Comparison of ENCODE assay signal across 9 mouse cellular contexts in genomic region chr11:78929345-78929744, GRCm38 (mm10). TPM values are rescaled to one million over a fixed set of nuclear protein-coding genes. Genes with fewer than 3 reads are reported as not detected.
DNase-seq lines count a peak whose midpoint lies in the region; ATAC-seq and TF ChIP-seq lines count a peak whose summit lies in the region.
"Had no signal": no experiment of that assay in that cellular context is flagged by ENCODE, and none has a peak within 500 bp of the region (broad histone marks: within the 10 kb centered on the region; RNA-seq: fewer than 3 reads in every experiment).

No protein-coding gene starts in this region.

- DNase-seq in forebrain, embryonic 14.5 days (ENCODE audit: low spot score) = peak; percentile 70
- DNase-seq in Muller cell, postnatal 12 days (ENCODE audit: inconsistent ontology term) = peak; percentile 80
- peak; percentile 94 to 95 for DNase-seq in cerebellum, postnatal 25 days
- peak; percentile 86 for DNase-seq in heart, postnatal 4 days
- peak; percentile 30 for DNase-seq in lung, adult 2 months
- no peak for DNase-seq in urinary bladder, postnatal 10 days (ENCODE audit: low spot score)

- H3K27me3 ChIP-seq in forebrain, embryonic 14.5 days (replicated peaks; ENCODE audit: control insufficient read depth, insufficient read depth, low read length) = peaks cover 26% of the 10 kb centered on the region
- H3K27me3 ChIP-seq in forebrain, embryonic 13.5 days = peaks cover 29% of the 10 kb centered on the region

- H3K27ac ChIP-seq in forebrain, embryonic 14.5 days (ENCODE audit: low read depth, low read length) = no peak overlapping the region
- H3K27ac ChIP-seq in forebrain, embryonic 13.5 days = no peak overlapping the region

- 36% methylated on average over 5 of the region's 5 CpGs for WGBS in forebrain, embryonic 14.5 days
- 68% methylated on average over 5 of the region's 5 CpGs for WGBS in forebrain, embryonic 13.5 days
- WGBS in lung, adult 2 months = 24% methylated on average over 5 of the region's 5 CpGs

- H3K36me3 ChIP-seq in forebrain, embryonic 14.5 days (ENCODE audit: control insufficient read depth, insufficient read depth, low read length) = no peaks in the 10 kb centered on the region
- no peaks in the 10 kb centered on the region for H3K36me3 ChIP-seq in forebrain, embryonic 13.5 days (ENCODE audit: poor library complexity, severe bottlenecking)

- no peak for TF ChIP-seq CTCF in lung, adult 2 months (IDR thresholded peaks at IDR 0.05; ENCODE audit: insufficient read depth, low read length)

- peaks cover 5% of the 10 kb centered on the region; the same call in 1 of the 2 replicates for H3K4me1 ChIP-seq in forebrain, embryonic 14.5 days (ENCODE audit: control insufficient read depth, insufficient read depth, low read length)
- peaks cover 15% of the 10 kb centered on the region for H3K4me1 ChIP-seq in forebrain, embryonic 13.5 days
- peaks cover 3% of the 10 kb centered on the region; the same call in 1 of the 2 replicates for H3K4me1 ChIP-seq in lung, adult 2 months (ENCODE audit: control insufficient read depth, insufficient read depth, low read length)

- H3K9ac ChIP-seq in forebrain, embryonic 14.5 days (ENCODE audit: low read length) = no peak overlapping the region
- no peak overlapping the region for H3K9ac ChIP-seq in forebrain, embryonic 13.5 days

- no peak overlapping the region for H3K4me3 ChIP-seq in forebrain, embryonic 14.5 days (ENCODE audit: low read depth, low read length)
- no peak overlapping the region for H3K4me3 ChIP-seq in forebrain, embryonic 13.5 days
- H3K4me3 ChIP-seq in lung, adult 2 months (replicated peaks; ENCODE audit: extremely low read depth, low read depth, low read length) = no peak overlapping the region

- TF ChIP-seq POLR2A in lung, adult 2 months (IDR thresholded peaks at IDR 0.05; ENCODE audit: borderline replicate concordance, extremely low read depth, low read depth, low read length) = no peak

- no peak for ATAC-seq in forebrain, embryonic 14.5 days
- no peak for ATAC-seq in forebrain, embryonic 13.5 days
- ATAC-seq in megakaryocyte progenitor cell, adult 5-6 weeks (replicated peaks; ENCODE audit: poor library complexity) = no peak

- H3K4me2 ChIP-seq in forebrain, embryonic 14.5 days (ENCODE audit: low read length) = no peak overlapping the region
- no peak overlapping the region for H3K4me2 ChIP-seq in forebrain, embryonic 13.5 days

- H3K9me3 ChIP-seq in forebrain, embryonic 14.5 days (replicated peaks; ENCODE audit: control insufficient read depth, low read length) = no peaks in the 10 kb centered on the region
- no peaks in the 10 kb centered on the region for H3K9me3 ChIP-seq in forebrain, embryonic 13.5 days (replicated peaks)

RNA-seq across cellular contexts. Expression of gene Nos2, which starts 8.8 kb away (rescaled TPM):
- polyA plus RNA-seq in forebrain, embryonic 14.5 days (2014; fragmentation: Nextera tagmentation; extraction: Ambion mirVana) = 0.50 and 1.2 TPM in 2 replicates
- polyA plus RNA-seq in forebrain, embryonic 13.5 days (2015; fragmentation: Nextera tagmentation; extraction: Ambion mirVana) = 0.57 and 0.65 TPM in 2 replicates
- 1 to 10 TPM; 5.6 to 6.5 TPM for total RNA-seq in heart, postnatal 4 days (2021)
- 3.8 and 4.0 TPM in 2 replicates for polyA plus RNA-seq in lung, adult 2 months (2012; rRNA removed)
- not detected in 2 replicates for total RNA-seq in megakaryocyte progenitor cell, adult 5-6 weeks (2015)
- total RNA-seq in megakaryocyte progenitor cell, adult 5-6 weeks (2017) = not detected in 2 replicates
- total RNA-seq: hematopoietic stem cell, adult 5-6 weeks had no signal

RNA-seq across cellular contexts. Expression of gene Lgals9, which starts 55.4 kb away (rescaled TPM):
- polyA plus RNA-seq in forebrain, embryonic 14.5 days (2014; fragmentation: Nextera tagmentation; extraction: Ambion mirVana) = 8.6 and 8.7 TPM in 2 replicates
- polyA plus RNA-seq in forebrain, embryonic 13.5 days (2015; fragmentation: Nextera tagmentation; extraction: Ambion mirVana) = 3.8 and 3.9 TPM in 2 replicates
- total RNA-seq in heart, postnatal 4 days (2021) = 10 to 100 TPM; 51.8 to 56.0 TPM
- polyA plus RNA-seq in lung, adult 2 months (2012; rRNA removed) = 137 and 204 TPM in 2 replicates
- total RNA-seq in megakaryocyte progenitor cell, adult 5-6 weeks (2015) = 374 and 478 TPM in 2 replicates
- total RNA-seq in megakaryocyte progenitor cell, adult 5-6 weeks (2017) = 73.6 and 82.8 TPM in 2 replicates

Comparison
In these comparisons a context has a peak if more than half of its experiments do, and no peak if none do; other contexts are left out.
1. RNA of gene Lgals9, which starts 55.4 kb away (polyA plus RNA-seq): 137 to 204 TPM in lung, adult 2 months; 8.6 to 8.7 TPM in forebrain, embryonic 14.5 days and 3.8 to 3.9 TPM in forebrain, embryonic 13.5 days; every median in the first group is over 10 times any median in the second.